Mouse (Mus musculus): ENCODE results near the gene Notum. TPM values are rescaled to one million over a fixed set of nuclear protein-coding genes. Genes with fewer than 3 reads are reported as not detected.

Gene Notum
- 0.54 and 1.0 TPM in 2 replicates for polyA plus RNA-seq (2015; fragmentation: Nextera tagmentation; extraction: Ambion mirVana)

DNA sequence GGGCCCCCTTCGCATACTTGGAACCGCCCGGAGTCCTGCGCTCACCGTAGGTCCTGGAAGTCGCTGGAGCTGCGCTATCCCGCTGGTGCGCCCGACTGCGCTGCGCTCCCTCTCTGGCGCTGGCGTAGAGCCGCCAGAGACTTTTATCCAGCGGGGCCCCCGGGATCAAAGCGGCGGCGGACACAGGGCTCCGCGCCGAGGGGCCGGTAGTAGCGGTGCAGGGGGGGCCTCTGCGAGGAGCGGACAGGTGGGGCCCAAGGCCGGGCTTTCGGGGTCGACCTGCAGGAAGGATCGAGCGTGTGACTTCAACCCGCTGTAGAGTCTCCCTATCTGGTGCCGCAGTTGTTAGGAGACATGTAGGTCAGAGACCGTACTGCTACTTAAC lies at the start of gene Notum:
Notum (minus strand) TSS at position 100 of the 385 bp plus-strand sequence.
- Histone ChIP-seq H3K9ac (ENCODE audit: low read depth, low read length) (peak within 1 kb of the TSS; percentile 48), H3K27me3 (replicated peaks; ENCODE audit: control insufficient read depth, insufficient read depth, low read length) (peaks cover 77% of the 10 kb centered on the region), H3K4me3 (ENCODE audit: low read length) (peak within 1 kb of the TSS; percentile 49), H3K27ac (ENCODE audit: low read length) (no peak within 1 kb of the TSS), H3K4me1 (ENCODE audit: control insufficient read depth, insufficient read depth, low read length) (peaks cover 23% of the 10 kb centered on the region), H3K4me2 (ENCODE audit: low read depth, low read length) (peak within 1 kb of the TSS; percentile 87), H3K36me3 (ENCODE audit: control insufficient read depth, insufficient read depth, low read length) (no peaks in the 10 kb centered on the region), H3K9me3 (ENCODE audit: control insufficient read depth, low read length) (no peaks in the 10 kb centered on the region)
- 0 out of 2 replicates have a peak, but pooled peaks have one; percentile 25 for ATAC-seq
- WGBS, result under 1% methylated on average over 35 of the region's 35 CpGs

DNA sequence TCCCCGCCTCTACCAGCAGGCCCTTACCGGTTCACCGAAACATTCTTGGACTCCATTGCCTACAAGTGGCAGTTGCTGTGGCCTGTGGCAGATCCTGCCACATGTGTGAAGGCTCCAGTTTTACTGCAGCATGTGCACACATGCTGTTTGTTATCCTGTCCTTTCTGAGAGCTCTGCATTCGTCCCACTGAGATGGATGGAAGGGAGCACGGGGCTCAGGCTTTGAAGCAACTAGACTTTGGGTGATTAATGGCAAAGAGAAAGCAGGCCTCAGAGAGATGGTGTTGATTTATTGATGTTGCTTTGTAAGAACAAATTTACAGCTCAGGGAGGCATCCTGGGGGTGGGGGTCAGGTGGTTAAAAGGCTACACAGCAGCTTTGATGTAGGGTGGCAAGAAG lies 49.7 kb upstream of the Notum start:
- no peak overlapping the region for H3K4me3 ChIP-seq (ENCODE audit: low read length)
- no peaks in the 10 kb centered on the region for H3K36me3 ChIP-seq (ENCODE audit: control insufficient read depth, insufficient read depth, low read length)
- no peak overlapping the region for H3K4me2 ChIP-seq (ENCODE audit: low read depth, low read length)
- ATAC-seq, result no peak
- 56% methylated on average over 5 of the region's 5 CpGs for WGBS
- no peaks in the 10 kb centered on the region for H3K9me3 ChIP-seq (ENCODE audit: control insufficient read depth, low read length)
- H3K27me3 ChIP-seq (replicated peaks; ENCODE audit: control insufficient read depth, insufficient read depth, low read length), result no peaks in the 10 kb centered on the region
- no peak overlapping the region for H3K9ac ChIP-seq (ENCODE audit: low read depth, low read length)
- H3K27ac ChIP-seq (ENCODE audit: low read length), result no peak overlapping the region
- H3K4me1 ChIP-seq (ENCODE audit: control insufficient read depth, insufficient read depth, low read length), result peaks cover 48% of the 10 kb centered on the region

- 50% methylated on average over 2 of the region's 2 CpGs for WGBS
- Histone ChIP-seq H3K4me3 (ENCODE audit: low read length) (no peak overlapping the region), H3K9me3 (ENCODE audit: control insufficient read depth, low read length) (no peaks in the 10 kb centered on the region), H3K27ac (ENCODE audit: low read length) (peak overlapping the region; percentile 85), H3K27me3 (replicated peaks; ENCODE audit: control insufficient read depth, insufficient read depth, low read length) (no peaks in the 10 kb centered on the region), H3K4me1 (ENCODE audit: control insufficient read depth, insufficient read depth, low read length) (peaks cover 49% of the 10 kb centered on the region), H3K36me3 (ENCODE audit: control insufficient read depth, insufficient read depth, low read length) (no peaks in the 10 kb centered on the region), H3K4me2 (ENCODE audit: low read depth, low read length) (no peak overlapping the region), H3K9ac (ENCODE audit: low read depth, low read length) (peak overlapping the region; percentile 49)
- peak; percentile 17; the same call in 1 of the 2 replicates for ATAC-seq
Observed at GRCm38 (mm10) chr11:120709551-120709950, 48.6 kb upstream of the Notum start.

DNA sequence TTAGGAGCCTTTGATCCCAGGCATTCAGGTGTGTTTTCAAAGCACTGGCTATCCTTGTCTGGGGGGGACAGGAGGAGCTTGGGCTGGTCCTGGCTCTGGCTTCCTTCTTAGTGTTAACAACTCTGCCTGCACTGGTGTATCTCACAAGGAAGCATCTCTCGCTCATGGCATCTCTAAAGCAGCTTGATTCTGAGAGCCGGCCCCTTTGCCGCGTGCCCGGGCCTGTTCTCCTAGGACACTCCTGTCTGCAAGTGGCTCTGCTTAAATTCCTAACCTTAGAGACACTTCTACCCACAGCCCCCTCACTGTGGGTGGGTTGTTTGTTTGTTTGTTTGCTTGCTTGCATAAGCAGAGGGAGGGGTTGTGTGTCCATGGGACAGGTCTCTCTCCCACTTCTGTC lies 47.0 kb upstream of the Notum start:
- Histone ChIP-seq H3K9me3 (ENCODE audit: control insufficient read depth, low read length) (no peaks in the 10 kb centered on the region), H3K4me1 (ENCODE audit: control insufficient read depth, insufficient read depth, low read length) (peaks cover 52% of the 10 kb centered on the region), H3K27ac (ENCODE audit: low read length) (no peak overlapping the region), H3K36me3 (ENCODE audit: control insufficient read depth, insufficient read depth, low read length) (no peaks in the 10 kb centered on the region), H3K27me3 (replicated peaks; ENCODE audit: control insufficient read depth, insufficient read depth, low read length) (no peaks in the 10 kb centered on the region), H3K4me3 (ENCODE audit: low read length) (no peak overlapping the region), H3K4me2 (ENCODE audit: low read depth, low read length) (no peak overlapping the region), H3K9ac (ENCODE audit: low read depth, low read length) (no peak overlapping the region)
- no peak for ATAC-seq
- WGBS, result 33% methylated on average over 5 of the region's 5 CpGs

DNA sequence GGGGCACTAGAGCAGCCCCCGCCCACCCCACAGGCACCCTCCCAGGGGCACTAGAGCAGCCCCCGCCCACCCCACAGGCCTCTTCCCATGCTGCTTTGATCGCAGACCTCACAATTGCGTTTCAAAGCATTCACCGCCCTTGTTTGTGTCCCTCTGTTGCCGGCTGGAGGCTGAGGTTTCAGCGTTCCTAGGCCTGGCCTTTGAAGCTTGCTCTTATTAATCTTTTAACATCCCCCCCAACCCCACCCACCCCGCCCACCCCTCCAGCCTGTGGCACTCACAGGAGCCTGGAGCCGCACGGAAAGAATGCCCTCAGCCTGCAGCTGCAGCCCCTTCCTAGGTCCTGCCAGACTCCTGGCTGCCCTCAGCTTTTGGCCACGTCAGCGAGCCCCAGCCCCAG lies 46.2 kb upstream of the Notum start:
- Histone ChIP-seq H3K27me3 (replicated peaks; ENCODE audit: control insufficient read depth, insufficient read depth, low read length) (no peaks in the 10 kb centered on the region), H3K9me3 (ENCODE audit: control insufficient read depth, low read length) (no peaks in the 10 kb centered on the region), H3K4me2 (ENCODE audit: low read depth, low read length) (no peak overlapping the region), H3K36me3 (ENCODE audit: control insufficient read depth, insufficient read depth, low read length) (no peaks in the 10 kb centered on the region; the same call in 1 of the 2 replicates), H3K9ac (ENCODE audit: low read depth, low read length) (0 out of 2 replicates have a peak overlapping the region, but pooled peaks have one; percentile 14), H3K4me3 (ENCODE audit: low read length) (no peak overlapping the region), H3K4me1 (ENCODE audit: control insufficient read depth, insufficient read depth, low read length) (peaks cover 45% of the 10 kb centered on the region), H3K27ac (ENCODE audit: low read length) (no peak overlapping the region)
- 21% methylated on average over 11 of the region's 12 CpGs for WGBS
- no peak for ATAC-seq

DNA sequence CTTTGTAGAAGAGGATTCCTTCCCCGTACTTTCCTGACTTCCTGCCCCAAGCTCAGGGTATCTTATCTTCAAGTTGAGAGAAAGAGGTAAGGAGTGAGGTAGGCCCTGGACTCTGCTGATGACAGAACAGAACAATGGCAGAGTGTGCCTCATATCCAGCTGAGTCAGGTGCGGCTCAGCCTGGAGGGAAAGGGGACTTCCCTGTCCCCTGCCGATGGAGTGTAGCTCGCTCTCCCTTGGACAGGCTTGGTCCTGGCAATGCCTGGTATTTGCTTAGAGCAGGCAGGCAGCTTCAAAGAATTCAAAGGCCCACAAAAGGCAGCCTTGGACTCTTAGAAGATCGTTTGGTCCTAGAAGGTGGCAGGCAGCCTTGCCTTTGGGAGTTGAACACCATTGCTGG lies 45.1 kb upstream of the Notum start:
- no peak overlapping the region for H3K4me2 ChIP-seq (ENCODE audit: low read depth, low read length)
- H3K9me3 ChIP-seq (ENCODE audit: control insufficient read depth, low read length), result no peaks in the 10 kb centered on the region
- no peak overlapping the region for H3K9ac ChIP-seq (ENCODE audit: low read depth, low read length)
- no peak for ATAC-seq
- H3K27me3 ChIP-seq (replicated peaks; ENCODE audit: control insufficient read depth, insufficient read depth, low read length), result no peaks in the 10 kb centered on the region
- H3K27ac ChIP-seq (ENCODE audit: low read length), result no peak overlapping the region
- peaks cover 4% of the 10 kb centered on the region; the same call in 1 of the 2 replicates for H3K36me3 ChIP-seq (ENCODE audit: control insufficient read depth, insufficient read depth, low read length)
- 58% methylated on average over 5 of the region's 5 CpGs for WGBS
- H3K4me1 ChIP-seq (ENCODE audit: control insufficient read depth, insufficient read depth, low read length), result peaks cover 42% of the 10 kb centered on the region
- H3K4me3 ChIP-seq (ENCODE audit: low read length), result no peak overlapping the region

GRCm38 (mm10) chr11:120704486-120705325 lies 43.7 kb upstream of the Notum start:
- 36% methylated on average over 8 of the region's 8 CpGs for WGBS
- H3K4me2 ChIP-seq (ENCODE audit: low read depth, low read length), result no peak overlapping the region
- H3K4me3 ChIP-seq (ENCODE audit: low read length), result no peak overlapping the region
- no peaks in the 10 kb centered on the region for H3K9me3 ChIP-seq (ENCODE audit: control insufficient read depth, low read length)
- peaks cover 36% of the 10 kb centered on the region for H3K4me1 ChIP-seq (ENCODE audit: control insufficient read depth, insufficient read depth, low read length)
- ATAC-seq, result no peak
- no peak overlapping the region for H3K27ac ChIP-seq (ENCODE audit: low read length)
- H3K9ac ChIP-seq (ENCODE audit: low read depth, low read length), result peak overlapping the region; percentile 40; the same call in 1 of the 2 replicates
- peaks cover 5% of the 10 kb centered on the region; the same call in 1 of the 2 replicates for H3K36me3 ChIP-seq (ENCODE audit: control insufficient read depth, insufficient read depth, low read length)
- H3K27me3 ChIP-seq (replicated peaks; ENCODE audit: control insufficient read depth, insufficient read depth, low read length), result no peaks in the 10 kb centered on the region

- WGBS, result 50% methylated on average over 15 of the region's 15 CpGs
- H3K27me3 ChIP-seq (replicated peaks; ENCODE audit: control insufficient read depth, insufficient read depth, low read length), result no peaks in the 10 kb centered on the region
- H3K4me3 ChIP-seq (ENCODE audit: low read length), result no peak overlapping the region
- H3K9ac ChIP-seq (ENCODE audit: low read depth, low read length), result peak overlapping the region; percentile 40; the same call in 1 of the 2 replicates
- no peak for ATAC-seq
- H3K36me3 ChIP-seq (ENCODE audit: control insufficient read depth, insufficient read depth, low read length), result peaks cover 8% of the 10 kb centered on the region; the same call in 1 of the 2 replicates
- H3K9me3 ChIP-seq (ENCODE audit: control insufficient read depth, low read length), result no peaks in the 10 kb centered on the region
- no peak overlapping the region for H3K27ac ChIP-seq (ENCODE audit: low read length)
- H3K4me2 ChIP-seq (ENCODE audit: low read depth, low read length), result no peak overlapping the region
- peaks cover 29% of the 10 kb centered on the region for H3K4me1 ChIP-seq (ENCODE audit: control insufficient read depth, insufficient read depth, low read length)
Observed at GRCm38 (mm10) chr11:120703696-120704454, 42.9 kb upstream of the Notum start.

DNA sequence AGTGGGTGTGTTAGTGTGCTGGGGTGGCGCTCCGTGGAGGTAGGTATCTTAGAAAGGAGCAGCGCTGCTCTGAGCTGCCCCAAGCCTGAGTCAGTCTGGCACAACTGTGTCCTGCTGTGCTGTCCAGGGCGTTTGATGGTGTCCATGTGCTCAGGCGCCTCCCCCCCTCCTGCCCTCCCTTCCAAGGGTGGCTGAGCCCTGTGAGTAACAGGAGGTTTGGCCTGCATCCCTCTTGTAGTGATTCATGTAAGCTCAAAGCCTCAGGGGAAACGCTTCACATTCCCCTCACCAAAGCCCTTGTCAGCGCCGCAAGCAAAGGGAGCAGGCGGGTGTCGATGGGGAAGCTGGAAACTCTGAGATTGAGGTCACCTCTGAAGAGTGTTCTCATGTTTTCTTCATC lies 36.8 kb upstream of the Notum start:
- no peak overlapping the region for H3K9ac ChIP-seq (ENCODE audit: low read depth, low read length)
- no peaks in the 10 kb centered on the region for H3K27me3 ChIP-seq (replicated peaks; ENCODE audit: control insufficient read depth, insufficient read depth, low read length)
- no peak overlapping the region for H3K4me3 ChIP-seq (ENCODE audit: low read length)
- 0 out of 2 replicates have a peak, but pooled peaks cover 4% of the 10 kb centered on the region for H3K4me1 ChIP-seq (ENCODE audit: control insufficient read depth, insufficient read depth, low read length)
- 60% methylated on average over 10 of the region's 10 CpGs for WGBS
- ATAC-seq, result peak; percentile 43; the same call in 1 of the 2 replicates
- no peaks in the 10 kb centered on the region for H3K9me3 ChIP-seq (ENCODE audit: control insufficient read depth, low read length)
- peak overlapping the region; percentile 9; the same call in 1 of the 2 replicates for H3K27ac ChIP-seq (ENCODE audit: low read length)
- H3K36me3 ChIP-seq (ENCODE audit: control insufficient read depth, insufficient read depth, low read length), result peaks cover 12% of the 10 kb centered on the region
- no peak overlapping the region for H3K4me2 ChIP-seq (ENCODE audit: low read depth, low read length)

Data from intestine, embryonic 16.5 days (tissue).